Mouse (Mus musculus) left cerebral cortex, postnatal 36 days (tissue): ENCODE data around the gene 4931428L18Rik. TPM values are rescaled to one million over a fixed set of nuclear protein-coding genes. Genes with fewer than 3 reads are reported as not detected.

Experiments used
- DNase-seq, 2 experiments: peaks; one replicate each; pipeline ENCODE4 v3.0.0; 2021 to 2022; ENCODE audit warnings: low spot score in 2 of 2, mixed read lengths in 1 of 2
- intact Hi-C: fragments of 180-260 bp; cut with DNase I; formaldehyde crosslinking; loops from one replicate; pipeline ENCODE4 v1.15.1; 2025
- total RNA-seq, 2 experiments: library from RNA; stranded (reverse); gene quantifications; 2 replicates each; pipeline ENCODE4 v1.2.3; 2021

The 4931428L18Rik gene
- not detected for total RNA-seq

GRCm38 (mm10) chr1:31222564-31222963 is at the start of gene 4931428L18Rik, which contains the start of gene Pih1d3:
TSS of gene 4931428L18Rik (minus strand) at chr1:31222684.
TSS of gene Pih1d3 (plus strand) at chr1:31222838.
- intact Hi-C loops = no loop called here
- DNase-seq = no peak

- intact Hi-C loops = no loop called here
- peak; percentile 16 to 20 for DNase-seq
Observed at GRCm38 (mm10) chr1:31260218-31260923, 37.9 kb upstream of the 4931428L18Rik start.

GRCm38 (mm10) chr1:31233319-31234036 is 11.0 kb upstream of the 4931428L18Rik start:
- intact Hi-C loops = no loop called here
- no peak for DNase-seq

GRCm38 (mm10) chr1:31220599-31221250 is 1.8 kb downstream of the 4931428L18Rik start:
- intact Hi-C loops = no loop called here
- DNase-seq = peak in 1 of 2 experiments; percentile 8

- intact Hi-C loops = loop anchor here (5.0 kb wide), 1 partner anchor 122 kb away; no protein-coding TSS in a partner anchor
- no peak for DNase-seq
Observed at GRCm38 (mm10) chr1:31214831-31215230, 7.7 kb downstream of the 4931428L18Rik start.

- peak in 1 of 2 experiments; percentile 32 for DNase-seq
- intact Hi-C loops = loop anchor here (5.0 kb wide), 1 partner anchor 127 kb away; no protein-coding TSS in a partner anchor
Observed at GRCm38 (mm10) chr1:31210144-31210543, 12.3 kb downstream of the 4931428L18Rik start.

- intact Hi-C loops = no loop called here
- DNase-seq = no peak
Observed at GRCm38 (mm10) chr1:31205770-31206169, 16.7 kb downstream of the 4931428L18Rik start.

- DNase-seq = no peak
- intact Hi-C loops = no loop called here
Observed at GRCm38 (mm10) chr1:31205346-31205745, 17.1 kb downstream of the 4931428L18Rik start.

- intact Hi-C loops = no loop called here
- DNase-seq = peak; percentile 21 to 28
Observed at GRCm38 (mm10) chr1:31203771-31204170, 18.7 kb downstream of the 4931428L18Rik start.

GRCm38 (mm10) chr1:31196959-31197358 is 25.5 kb downstream of the 4931428L18Rik start:
- no peak for DNase-seq
- intact Hi-C loops = no loop called here

- intact Hi-C loops = no loop called here
- no peak for DNase-seq
Observed at GRCm38 (mm10) chr1:31195633-31196032, 26.9 kb downstream of the 4931428L18Rik start.

GRCm38 (mm10) chr1:31190237-31190866 is 32.1 kb downstream of the 4931428L18Rik start:
- no peak for DNase-seq
- intact Hi-C loops = no loop called here

- DNase-seq = no peak
- intact Hi-C loops = no loop called here
Observed at GRCm38 (mm10) chr1:31178264-31178663, 44.2 kb downstream of the 4931428L18Rik start.

GRCm38 (mm10) chr1:31176101-31176500 is 46.4 kb downstream of the 4931428L18Rik start, which contains the start of gene Lgsn:
TSS of gene Lgsn (plus strand) at chr1:31176401.
- DNase-seq = no peak

GRCm38 (mm10) chr1:31175401-31175800 is 47.1 kb downstream of the 4931428L18Rik start:
- DNase-seq = no peak
- intact Hi-C loops = no loop called here

More at GRCm38 (mm10) chr1:31176101-31176500, 46.4 kb downstream of the 4931428L18Rik start, which contains the start of gene Lgsn:
- intact Hi-C loops = no loop called here

- intact Hi-C loops = no loop called here
Observed at GRCm38 (mm10) chr1:31165326-31166121, 57.0 kb downstream of the 4931428L18Rik start.

GRCm38 (mm10) chr1:31164527-31165189 is 57.8 kb downstream of the 4931428L18Rik start:
- DNase-seq = no peak
- intact Hi-C loops = no loop called here

More at GRCm38 (mm10) chr1:31165326-31166121, 57.0 kb downstream of the 4931428L18Rik start:
- DNase-seq = no peak

GRCm38 (mm10) chr1:31156884-31157283 is 65.6 kb downstream of the 4931428L18Rik start:
- intact Hi-C loops = no loop called here
- no peak for DNase-seq
